Mouse (Mus musculus): ENCODE results near the gene Npsr1. TPM values are rescaled to one million over a fixed set of nuclear protein-coding genes. Genes with fewer than 3 reads are reported as not detected.

Gene Npsr1
- not detected in 2 replicates for total RNA-seq (2014; fragmentation: Nextera tagmentation)
- not detected in 2 replicates for total RNA-seq (2017)

GRCm38 (mm10) chr9:24097696-24098095 lies at the start of gene Npsr1:
TSS of gene Npsr1 (plus strand) at chr9:24097996.
- ATAC-seq (replicated peaks; ENCODE audit: low FRiP score, low TSS enrichment, poor library complexity, severe bottlenecking), result no peak

- no peak for ATAC-seq (replicated peaks; ENCODE audit: low FRiP score, low TSS enrichment, poor library complexity, severe bottlenecking)
These were observed 46.3 kb upstream of the Npsr1 start for GRCm38 (mm10) chr9:24051538-24051937.

GRCm38 (mm10) chr9:24063251-24063650 lies 34.5 kb upstream of the Npsr1 start:
- no peak for ATAC-seq (replicated peaks; ENCODE audit: low FRiP score, low TSS enrichment, poor library complexity, severe bottlenecking)

- ATAC-seq (replicated peaks; ENCODE audit: low FRiP score, low TSS enrichment, poor library complexity, severe bottlenecking), result no peak
These were observed 26.1 kb upstream of the Npsr1 start for GRCm38 (mm10) chr9:24071664-24072063.

GRCm38 (mm10) chr9:24077596-24077995 lies 20.2 kb upstream of the Npsr1 start:
- no peak for ATAC-seq (replicated peaks; ENCODE audit: low FRiP score, low TSS enrichment, poor library complexity, severe bottlenecking)

- no peak for ATAC-seq (replicated peaks; ENCODE audit: low FRiP score, low TSS enrichment, poor library complexity, severe bottlenecking)
These were observed 5.9 kb upstream of the Npsr1 start for GRCm38 (mm10) chr9:24091875-24092274.

- ATAC-seq (replicated peaks; ENCODE audit: low FRiP score, low TSS enrichment, poor library complexity, severe bottlenecking), result no peak
These were observed 730 bp downstream of the Npsr1 start for GRCm38 (mm10) chr9:24098526-24098925.

- no peak for ATAC-seq (replicated peaks; ENCODE audit: low FRiP score, low TSS enrichment, poor library complexity, severe bottlenecking)
These were observed 1.8 kb downstream of the Npsr1 start for GRCm38 (mm10) chr9:24099631-24100030.

- ATAC-seq (replicated peaks; ENCODE audit: low FRiP score, low TSS enrichment, poor library complexity, severe bottlenecking), result peak; percentile 82
These were observed 21.6 kb downstream of the Npsr1 start for GRCm38 (mm10) chr9:24119423-24119822.

- no peak for ATAC-seq (replicated peaks; ENCODE audit: low FRiP score, low TSS enrichment, poor library complexity, severe bottlenecking)
These were observed 35.3 kb downstream of the Npsr1 start for GRCm38 (mm10) chr9:24133142-24133541.

- no peak for ATAC-seq (replicated peaks; ENCODE audit: low FRiP score, low TSS enrichment, poor library complexity, severe bottlenecking)
These were observed 38.6 kb downstream of the Npsr1 start for GRCm38 (mm10) chr9:24136354-24136753.

- no peak for ATAC-seq (replicated peaks; ENCODE audit: low FRiP score, low TSS enrichment, poor library complexity, severe bottlenecking)
These were observed 46.5 kb downstream of the Npsr1 start for GRCm38 (mm10) chr9:24144341-24144740.

- ATAC-seq (replicated peaks; ENCODE audit: low FRiP score, low TSS enrichment, poor library complexity, severe bottlenecking), result no peak
These were observed 59.4 kb downstream of the Npsr1 start for GRCm38 (mm10) chr9:24157208-24157607.

- no peak for ATAC-seq (replicated peaks; ENCODE audit: low FRiP score, low TSS enrichment, poor library complexity, severe bottlenecking)
These were observed 62.6 kb downstream of the Npsr1 start for GRCm38 (mm10) chr9:24160409-24160808.

- ATAC-seq (replicated peaks; ENCODE audit: low FRiP score, low TSS enrichment, poor library complexity, severe bottlenecking), result no peak
These were observed 70.7 kb downstream of the Npsr1 start for GRCm38 (mm10) chr9:24168501-24168900.

GRCm38 (mm10) chr9:24170728-24171127 lies 72.9 kb downstream of the Npsr1 start:
- ATAC-seq (replicated peaks; ENCODE audit: low FRiP score, low TSS enrichment, poor library complexity, severe bottlenecking), result no peak

- ATAC-seq (replicated peaks; ENCODE audit: low FRiP score, low TSS enrichment, poor library complexity, severe bottlenecking), result no peak
These were observed 80.9 kb downstream of the Npsr1 start for GRCm38 (mm10) chr9:24178744-24179143.

- no peak for ATAC-seq (replicated peaks; ENCODE audit: low FRiP score, low TSS enrichment, poor library complexity, severe bottlenecking)
These were observed 83.1 kb downstream of the Npsr1 start for GRCm38 (mm10) chr9:24180926-24181325.

- no peak for ATAC-seq (replicated peaks; ENCODE audit: low FRiP score, low TSS enrichment, poor library complexity, severe bottlenecking)
These were observed 88.5 kb downstream of the Npsr1 start for GRCm38 (mm10) chr9:24186289-24186688.

- ATAC-seq (replicated peaks; ENCODE audit: low FRiP score, low TSS enrichment, poor library complexity, severe bottlenecking), result no peak
These were observed 91.9 kb downstream of the Npsr1 start for GRCm38 (mm10) chr9:24189511-24190260.

- no peak for ATAC-seq (replicated peaks; ENCODE audit: low FRiP score, low TSS enrichment, poor library complexity, severe bottlenecking)
These were observed 92.4 kb downstream of the Npsr1 start for GRCm38 (mm10) chr9:24190261-24190588.

GRCm38 (mm10) chr9:24198254-24198653 lies 100.5 kb downstream of the Npsr1 start:
- no peak for ATAC-seq (replicated peaks; ENCODE audit: low FRiP score, low TSS enrichment, poor library complexity, severe bottlenecking)
